Mouse (Mus musculus) gastrocnemius, adult 8-10 months (tissue): ENCODE measurements around the gene Zdhhc14. TPM values are rescaled to one million over a fixed set of nuclear protein-coding genes. Genes with fewer than 3 reads are reported as not detected.

Experiments
- total RNA-seq, 4 experiments: library from RNA; stranded (reverse); gene quantifications; 2 replicates each; pipeline ENCODE4 v1.2.4; 2022

The Zdhhc14 gene
- total RNA-seq, 4 experiments from 2014 or later = 3.2 to 4.5 (median 3.7) TPM

Other genes with a start within 250 kb of the Zdhhc14 start
- gene Ldhal6b, start 73.8 kb upstream of the Zdhhc14 start, total RNA-seq = under 1 TPM; 0.20 to 0.78 (median 0.31) TPM
- gene Tmem242, start 52.3 kb upstream of the Zdhhc14 start, total RNA-seq = 100 to 1,000 TPM; 154 to 168 (median 158) TPM